Mouse (Mus musculus): ENCODE data around the gene Fam169b. TPM values are rescaled to one million over a fixed set of nuclear protein-coding genes. Genes with fewer than 3 reads are reported as not detected.
A peak's percentile ranks its signal among the peaks of the same experiment; 100 is the strongest.
"Not testable (repeated sequence)": the region's sequence is repeated elsewhere in the genome, so short reads cannot be mapped to it uniquely, and the experiment has no call there.

The Fam169b gene
- polyA plus RNA-seq, 1 experiment from 2014 or later: 0.33 TPM

- no peak overlapping the region for H3K4me2 ChIP-seq (replicated peaks)
- H3K9ac ChIP-seq: no peak overlapping the region
- H3K36me3 ChIP-seq: no peaks in the 10 kb centered on the region
- H3K4me1 ChIP-seq: peaks cover 18% of the 10 kb centered on the region
- H3K4me3 ChIP-seq: no peak overlapping the region
- no peak overlapping the region for H3K27ac ChIP-seq
- WGBS: 15% methylated on average over 7 of the region's 7 CpGs
- peaks cover 6% of the 10 kb centered on the region for H3K27me3 ChIP-seq (replicated peaks)
- H3K9me3 ChIP-seq: no peaks in the 10 kb centered on the region
- no peak for ATAC-seq (ENCODE audit: low FRiP score, low read depth)
These were observed 8.2 kb upstream of the Fam169b start for GRCm38 (mm10) chr7:68265391-68265790.

DNA sequence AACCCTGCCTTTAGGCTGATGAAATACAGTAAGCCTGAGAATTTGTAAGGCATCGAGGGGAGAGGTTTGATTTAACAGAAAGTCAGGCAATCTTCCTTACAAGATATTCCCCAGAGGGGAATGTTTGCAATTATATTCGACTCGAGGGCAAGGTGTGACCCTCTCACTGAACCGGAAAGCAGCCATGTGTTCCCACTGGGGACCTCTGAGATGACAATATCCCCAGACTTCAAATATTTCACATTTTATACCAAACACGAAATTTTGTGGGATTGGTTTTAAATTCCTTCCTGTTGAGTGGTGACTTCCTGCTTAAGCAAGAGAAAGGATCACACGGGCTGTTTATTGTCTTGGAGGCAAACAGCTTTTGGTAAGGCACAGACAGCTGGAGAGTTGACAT lies 6.9 kb upstream of the Fam169b start:
- Histone ChIP-seq H3K9ac (no peak overlapping the region), H3K27me3 (replicated peaks) (peaks cover 6% of the 10 kb centered on the region), H3K36me3 (no peaks in the 10 kb centered on the region), H3K4me1 (peaks cover 18% of the 10 kb centered on the region), H3K9me3 (no peaks in the 10 kb centered on the region), H3K27ac (no peak overlapping the region), H3K4me3 (no peak overlapping the region), H3K4me2 (replicated peaks) (no peak overlapping the region)
- no peak for ATAC-seq (ENCODE audit: low FRiP score, low read depth)
- 25% methylated on average over 6 of the region's 6 CpGs for WGBS

- no peak for ATAC-seq (ENCODE audit: low FRiP score, low read depth)
- WGBS: 76% methylated on average over 4 of the region's 4 CpGs
- 0 out of 2 replicates have a peak, but pooled peaks cover 5% of the 10 kb centered on the region for H3K27me3 ChIP-seq (replicated peaks)
- no peak overlapping the region for H3K27ac ChIP-seq
- H3K4me3 ChIP-seq: no peak overlapping the region
- no peak overlapping the region for H3K9ac ChIP-seq
- no peaks in the 10 kb centered on the region for H3K9me3 ChIP-seq
- no peak overlapping the region for H3K4me2 ChIP-seq (replicated peaks)
- no peaks in the 10 kb centered on the region for H3K36me3 ChIP-seq
- H3K4me1 ChIP-seq: peaks cover 8% of the 10 kb centered on the region; the same call in 1 of the 2 replicates
These were observed 3.1 kb upstream of the Fam169b start for GRCm38 (mm10) chr7:68270551-68270950.

DNA sequence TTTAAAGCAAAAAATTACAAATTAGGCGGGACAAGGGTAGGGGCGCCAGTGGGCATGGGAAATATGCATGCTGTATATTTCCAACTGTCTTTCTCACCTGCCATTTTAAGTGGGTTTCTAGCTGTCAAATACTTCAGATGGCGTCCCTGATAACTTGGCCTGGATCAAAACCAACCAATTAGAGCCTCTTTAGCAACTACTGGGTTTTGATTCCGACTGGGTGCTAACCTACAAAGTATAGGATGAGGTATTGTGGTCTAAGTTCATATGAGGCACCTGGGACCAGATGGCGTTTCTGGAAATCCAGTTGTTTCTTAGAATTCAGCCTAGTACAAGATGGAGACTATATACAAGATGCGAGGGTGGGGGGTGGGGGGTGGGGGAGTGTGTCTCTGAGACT lies 1.8 kb upstream of the Fam169b start:
- Histone ChIP-seq H3K9me3 (no peaks in the 10 kb centered on the region), H3K9ac (no peak overlapping the region), H3K4me2 (replicated peaks) (no peak overlapping the region), H3K4me1 (peaks cover 13% of the 10 kb centered on the region), H3K27me3 (replicated peaks) (peaks cover 15% of the 10 kb centered on the region), H3K36me3 (no peaks in the 10 kb centered on the region), H3K4me3 (no peak overlapping the region), H3K27ac (no peak overlapping the region)
- 93% methylated on average over 6 of the region's 6 CpGs for WGBS
- no peak for ATAC-seq (ENCODE audit: low FRiP score, low read depth)

GRCm38 (mm10) chr7:68272607-68273006 lies 1.0 kb upstream of the Fam169b start:
- no peak overlapping the region for H3K9ac ChIP-seq
- no peaks in the 10 kb centered on the region for H3K9me3 ChIP-seq
- WGBS: 79% methylated on average over 10 of the region's 10 CpGs

GRCm38 (mm10) chr7:68274218-68274617 lies 579 bp downstream of the Fam169b start:
- H3K4me3 ChIP-seq: no peak overlapping the region
- 51% methylated on average over 2 of the region's 2 CpGs for WGBS
- no peaks in the 10 kb centered on the region for H3K36me3 ChIP-seq
- no peak overlapping the region for H3K27ac ChIP-seq
- ATAC-seq (ENCODE audit: low FRiP score, low read depth): no peak
- H3K9me3 ChIP-seq: no peaks in the 10 kb centered on the region
- H3K9ac ChIP-seq: no peak overlapping the region
- peaks cover 12% of the 10 kb centered on the region for H3K4me1 ChIP-seq
- H3K4me2 ChIP-seq (replicated peaks): no peak overlapping the region
- H3K27me3 ChIP-seq (replicated peaks): peaks cover 17% of the 10 kb centered on the region

More at GRCm38 (mm10) chr7:68272607-68273006, 1.0 kb upstream of the Fam169b start:
- Histone ChIP-seq H3K27ac (no peak overlapping the region), H3K36me3 (no peaks in the 10 kb centered on the region), H3K4me2 (replicated peaks) (no peak overlapping the region), H3K27me3 (replicated peaks) (peaks cover 17% of the 10 kb centered on the region), H3K4me1 (peaks cover 12% of the 10 kb centered on the region), H3K4me3 (no peak overlapping the region)
- no peak for ATAC-seq (ENCODE audit: low FRiP score, low read depth)

DNA sequence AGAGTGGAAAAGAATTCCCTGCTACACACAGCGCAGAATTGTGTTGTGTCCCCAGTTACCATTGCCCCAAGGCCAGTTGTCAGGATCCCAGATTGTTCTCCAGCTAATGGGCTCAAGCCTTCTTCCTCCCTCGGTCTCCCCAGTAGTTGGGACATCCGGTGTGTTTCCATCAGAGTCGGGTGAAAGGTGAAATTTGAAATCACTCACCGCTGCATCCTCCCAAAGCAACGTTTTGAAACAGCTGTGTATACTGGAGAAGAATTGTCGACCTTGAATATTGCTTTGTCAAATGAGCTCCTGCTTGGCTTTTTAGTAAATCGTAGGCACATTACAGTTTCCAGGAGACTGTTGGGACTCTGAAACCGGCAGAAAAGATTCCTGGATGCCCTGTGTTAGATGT lies 1.3 kb downstream of the Fam169b start:
- peaks cover 12% of the 10 kb centered on the region for H3K4me1 ChIP-seq
- no peaks in the 10 kb centered on the region for H3K36me3 ChIP-seq
- H3K9me3 ChIP-seq: no peaks in the 10 kb centered on the region
- 72% methylated on average over 9 of the region's 9 CpGs for WGBS
- no peak for ATAC-seq (ENCODE audit: low FRiP score, low read depth)
- H3K27me3 ChIP-seq (replicated peaks): peaks cover 17% of the 10 kb centered on the region
- H3K9ac ChIP-seq: no peak overlapping the region
- H3K4me2 ChIP-seq (replicated peaks): no peak overlapping the region
- H3K27ac ChIP-seq: no peak overlapping the region
- H3K4me3 ChIP-seq: no peak overlapping the region

- not testable (repeated sequence) for H3K4me3 ChIP-seq
- peaks cover 17% of the 10 kb centered on the region for H3K27me3 ChIP-seq (replicated peaks)
- 45% methylated on average over 9 of the region's 9 CpGs for WGBS
These were observed 1.8 kb downstream of the Fam169b start for GRCm38 (mm10) chr7:68275445-68275837.

DNA sequence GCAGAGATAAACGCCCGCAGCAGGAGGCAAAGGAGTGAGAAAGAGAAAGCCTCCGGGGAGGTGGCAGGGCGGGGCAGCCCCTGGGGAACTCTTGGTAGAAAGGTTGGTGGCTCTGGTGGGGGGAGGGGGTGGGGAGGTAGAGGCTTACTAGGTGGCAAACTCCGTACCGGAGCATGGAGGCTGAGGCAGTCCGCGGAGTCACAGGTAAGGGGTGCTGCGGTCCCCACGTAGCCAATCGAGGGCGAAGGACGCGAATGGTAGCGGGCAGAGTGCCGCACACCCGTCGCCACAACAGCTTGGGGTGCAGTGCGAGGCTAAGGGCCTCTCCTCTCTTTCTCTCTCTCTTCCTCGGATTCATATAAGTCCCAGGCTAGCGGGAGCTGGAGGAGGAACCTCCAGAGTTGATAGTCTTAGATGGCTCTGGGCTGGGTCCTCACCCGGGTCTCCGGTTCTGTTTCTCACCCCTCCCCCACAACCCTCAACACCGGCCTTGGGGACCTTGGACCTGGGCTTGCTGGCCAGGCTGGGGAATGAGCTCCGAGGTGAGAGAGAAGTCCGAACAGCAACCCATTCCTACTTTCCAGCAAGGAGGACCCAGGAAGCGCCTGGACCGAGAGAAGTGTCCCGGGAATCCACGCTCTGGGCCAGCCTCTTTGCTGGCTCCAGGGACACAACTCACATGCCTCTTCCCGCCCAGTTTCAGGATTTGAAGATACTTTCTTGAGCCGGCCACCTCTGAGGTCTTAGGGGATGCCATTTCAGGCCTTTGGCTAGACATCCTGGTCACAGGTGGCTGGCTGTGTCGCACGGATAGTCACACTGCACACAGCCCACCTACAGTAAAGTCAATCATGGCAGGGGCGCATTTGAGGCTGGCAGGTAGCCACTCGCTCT lies 2.4 kb downstream of the Fam169b start:
- Histone ChIP-seq H3K4me1 (peaks cover 12% of the 10 kb centered on the region), H3K9ac (peak overlapping the region; percentile 40; the same call in 1 of the 2 replicates), H3K9me3 (no peaks in the 10 kb centered on the region), H3K27ac (no peak overlapping the region), H3K4me2 (replicated peaks) (peak overlapping the region; percentile 66), H3K27me3 (replicated peaks) (peaks cover 17% of the 10 kb centered on the region), H3K36me3 (no peaks in the 10 kb centered on the region), H3K4me3 (peak overlapping the region; percentile 21)
- WGBS: 3% methylated on average over 36 of the region's 36 CpGs
- no peak for ATAC-seq (ENCODE audit: low FRiP score, low read depth)

More at GRCm38 (mm10) chr7:68275445-68275837, 1.8 kb downstream of the Fam169b start:
- Histone ChIP-seq H3K4me1 (peaks cover 12% of the 10 kb centered on the region), H3K4me2 (replicated peaks) (peak overlapping the region; percentile 66)
- H3K27ac ChIP-seq; ATAC-seq (ENCODE audit: low FRiP score, low read depth); H3K9ac ChIP-seq; H3K9me3 ChIP-seq; H3K36me3 ChIP-seq: not testable (repeated sequence)

DNA sequence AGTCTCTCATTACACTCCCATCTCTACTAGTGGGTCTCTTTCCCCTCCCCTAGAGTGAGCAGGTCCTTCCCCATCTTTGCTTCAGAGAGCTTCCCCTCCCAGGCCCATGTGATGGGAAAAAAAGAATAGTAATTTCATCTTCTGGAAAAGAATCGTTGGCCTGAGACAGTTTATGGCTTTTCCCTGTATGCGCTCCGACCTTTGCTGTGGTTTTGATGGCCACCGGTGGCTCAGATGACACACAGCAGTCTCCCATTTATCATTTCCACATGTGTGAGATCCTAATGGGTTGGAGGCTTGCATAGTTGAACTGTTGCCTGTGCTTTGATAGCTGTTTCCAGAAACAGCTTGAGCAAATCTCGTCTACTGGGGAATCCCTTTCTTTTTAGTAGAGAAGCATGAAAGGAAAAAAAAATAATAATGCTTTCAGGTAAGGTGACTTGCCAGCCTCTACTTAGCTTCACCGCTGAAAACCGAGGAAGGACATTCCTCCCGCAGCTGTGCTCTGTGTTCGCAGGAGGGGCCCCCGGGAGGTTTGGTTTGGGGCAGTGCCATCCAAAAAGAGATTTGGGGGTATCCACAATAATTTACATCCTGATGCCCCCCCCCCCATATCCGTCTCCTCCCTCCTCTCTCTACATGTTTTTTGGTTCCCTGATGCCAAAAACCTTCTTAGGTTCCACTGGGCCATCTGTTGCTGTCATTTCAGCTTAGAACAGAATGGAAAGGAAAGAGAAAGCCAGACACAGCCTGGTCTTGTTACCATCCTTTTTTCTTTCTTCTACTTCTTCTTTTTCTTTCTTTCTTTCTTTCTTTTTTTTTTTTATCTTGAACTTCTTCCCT lies 3.6 kb downstream of the Fam169b start:
- no peak for ATAC-seq (ENCODE audit: low FRiP score, low read depth)

GRCm38 (mm10) chr7:68277897-68278270 lies 4.2 kb downstream of the Fam169b start:
- Histone ChIP-seq H3K4me3 (no peak overlapping the region), H3K9me3 (no peaks in the 10 kb centered on the region), H3K9ac (no peak overlapping the region), H3K36me3 (no peaks in the 10 kb centered on the region), H3K27me3 (replicated peaks) (peaks cover 17% of the 10 kb centered on the region), H3K27ac (no peak overlapping the region), H3K4me2 (replicated peaks) (no peak overlapping the region), H3K4me1 (peaks cover 12% of the 10 kb centered on the region)
- 59% methylated on average over 4 of the region's 4 CpGs for WGBS
- ATAC-seq (ENCODE audit: low FRiP score, low read depth): no peak

More for the DNA sequence above, 3.6 kb downstream of the Fam169b start:
- Histone ChIP-seq H3K4me2 (replicated peaks) (no peak overlapping the region), H3K27ac (no peak overlapping the region), H3K9me3 (no peaks in the 10 kb centered on the region), H3K4me1 (peaks cover 12% of the 10 kb centered on the region), H3K27me3 (replicated peaks) (peaks cover 17% of the 10 kb centered on the region), H3K36me3 (no peaks in the 10 kb centered on the region), H3K4me3 (no peak overlapping the region), H3K9ac (no peak overlapping the region)
- 26% methylated on average over 11 of the region's 11 CpGs for WGBS

DNA sequence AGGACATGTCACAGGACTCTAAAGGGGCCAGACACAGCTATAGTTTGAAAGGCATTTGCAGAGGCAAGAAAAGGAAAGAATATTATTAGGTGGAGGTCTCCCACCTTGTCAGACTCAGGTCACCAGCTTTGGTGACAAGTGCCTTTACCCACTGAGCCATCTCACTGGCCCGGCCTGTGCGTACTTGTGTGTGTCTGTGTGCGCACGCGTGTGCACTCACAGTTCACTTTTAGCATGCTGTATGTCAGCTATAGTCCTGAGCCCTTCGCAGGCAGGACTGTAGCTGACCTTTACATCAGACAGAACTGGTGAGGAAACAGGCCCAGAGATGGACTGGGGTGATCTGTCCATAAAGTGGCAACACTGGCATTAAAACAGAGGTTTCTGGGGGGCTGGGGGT lies 4.7 kb downstream of the Fam169b start:
- Histone ChIP-seq H3K27me3 (replicated peaks) (peaks cover 17% of the 10 kb centered on the region), H3K36me3 (no peaks in the 10 kb centered on the region), H3K4me1 (peaks cover 12% of the 10 kb centered on the region), H3K27ac (no peak overlapping the region), H3K4me2 (replicated peaks) (no peak overlapping the region), H3K4me3 (no peak overlapping the region), H3K9me3 (no peaks in the 10 kb centered on the region), H3K9ac (no peak overlapping the region)
- 91% methylated on average over 6 of the region's 6 CpGs for WGBS
- ATAC-seq (ENCODE audit: low FRiP score, low read depth): no peak

Measured in neural tube, embryonic 12.5 days (tissue).